Comparison of ENCODE assay signal across 26 mouse cellular contexts in genomic region chr17:79372973-79373372, GRCm38 (mm10). TPM values are rescaled to one million over a fixed set of nuclear protein-coding genes. Genes with fewer than 3 reads are reported as not detected.
A peak's percentile ranks its signal among the peaks of the same experiment; 100 is the strongest.
DNase-seq lines count a peak whose midpoint lies in the region; ATAC-seq and TF ChIP-seq lines count a peak whose summit lies in the region.
"Had no signal": no experiment of that assay in that cellular context is flagged by ENCODE, and none has a peak within 500 bp of the region (broad histone marks: within the 10 kb centered on the region; RNA-seq: fewer than 3 reads in every experiment).

No protein-coding gene starts in this region.

- no peaks in the 10 kb centered on the region for H3K27me3 ChIP-seq in heart, embryonic 15.5 days
- H3K27me3 ChIP-seq in heart, adult 2 months (ENCODE audit: control insufficient read depth, insufficient read depth, low read length): no peaks in the 10 kb centered on the region
- no peaks in the 10 kb centered on the region for H3K27me3 ChIP-seq in small intestine, adult 2 months (ENCODE audit: control insufficient read depth, insufficient read depth, low read length)
- H3K27me3 ChIP-seq: embryonic facial prominence, embryonic 12.5 days; forebrain, embryonic 12.5 days; kidney, embryonic 15.5 days; limb, embryonic 13.5 days; liver, embryonic 12.5 days; midbrain, embryonic 13.5 days had no signal

- peak overlapping the region; percentile 10; the same call in 1 of the 2 replicates for H3K27ac ChIP-seq in gastrocnemius, adult 2 months
- H3K27ac ChIP-seq in heart, embryonic 15.5 days: peak overlapping the region; percentile 22; the same call in 1 of the 2 replicates
- no peak overlapping the region for H3K27ac ChIP-seq in heart, adult 2 months
- 0 out of 2 replicates have a peak overlapping the region, but pooled peaks have one; percentile 15 for H3K27ac ChIP-seq in small intestine, adult 2 months (ENCODE audit: insufficient read depth, low read depth, low read length)
- H3K27ac ChIP-seq: embryonic facial prominence, embryonic 12.5 days; forebrain, embryonic 12.5 days; hindbrain, embryonic 10.5 days; kidney, embryonic 15.5 days; limb, embryonic 13.5 days; liver, embryonic 12.5 days; midbrain, embryonic 13.5 days had no signal

- H3K79me2 ChIP-seq in heart, adult 2 months (replicated peaks; ENCODE audit: control insufficient read depth, insufficient read depth, low read length): no peaks in the 10 kb centered on the region

- WGBS in heart, embryonic 15.5 days: 26% methylated on average over 5 of the region's 5 CpGs
- 28% methylated on average over 5 of the region's 5 CpGs for WGBS in heart, adult 2 months
- WGBS in small intestine, adult 2 months: 54% methylated on average over 5 of the region's 5 CpGs

- no peaks in the 10 kb centered on the region for H3K36me3 ChIP-seq in heart, embryonic 15.5 days
- no peaks in the 10 kb centered on the region for H3K36me3 ChIP-seq in heart, adult 2 months (ENCODE audit: control insufficient read depth, insufficient read depth, low read length)
- H3K36me3 ChIP-seq in small intestine, adult 2 months (ENCODE audit: control insufficient read depth, insufficient read depth, low read length): no peaks in the 10 kb centered on the region
- H3K36me3 ChIP-seq: embryonic facial prominence, embryonic 12.5 days; forebrain, embryonic 12.5 days; hindbrain, embryonic 10.5 days; kidney, embryonic 15.5 days; limb, embryonic 13.5 days; liver, embryonic 12.5 days; midbrain, embryonic 13.5 days had no signal

- DNase-seq in gastrocnemius, adult 2 months: no peak
- DNase-seq in gastrocnemius, postnatal 25 days: no peak
- DNase-seq in heart, adult 2 months: no peak
- DNase-seq in Muller cell, postnatal 12 days (ENCODE audit: inconsistent ontology term): peak; percentile 87
- DNase-seq in adrenal gland, adult 18-20 months (ENCODE audit: low spot score in 2 of 2): no peak
- DNase-seq: adrenal gland, postnatal 10 days; cerebellum, adult 2 months; cerebellum, postnatal 25 days; kidney, adult 11 months; kidney, postnatal 4 days; lung, adult 18-20 months; right cerebral cortex, postnatal 14 days; thymus, postnatal 25 days had no signal

- no peak for TF ChIP-seq CTCF in gastrocnemius, adult 2 months (IDR thresholded peaks at IDR 0.05)
- TF ChIP-seq CTCF in heart, adult 2 months (IDR thresholded peaks at IDR 0.05): no peak
- no peak for TF ChIP-seq CTCF in small intestine, adult 2 months (IDR thresholded peaks at IDR 0.05; ENCODE audit: extremely low read depth, insufficient read length, insufficient replicate concordance, low read depth, low read length)

- intact Hi-C loops in gastrocnemius, adult 2 months (cut with DNase I): no loop called here
- intact Hi-C loops in heart, adult 2 months (cut with DNase I): no loop called here

- TF ChIP-seq EP300 in heart, adult 2 months (IDR thresholded peaks at IDR 0.05; ENCODE audit: insufficient read depth, low read depth, low read length): no peak

- H3K4me3 ChIP-seq in gastrocnemius, adult 2 months: no peak overlapping the region
- no peak overlapping the region for H3K4me3 ChIP-seq in heart, embryonic 15.5 days
- no peak overlapping the region for H3K4me3 ChIP-seq in heart, adult 2 months
- no peak overlapping the region for H3K4me3 ChIP-seq in small intestine, adult 2 months (ENCODE audit: low read depth, low read length)
- H3K4me3 ChIP-seq: embryonic facial prominence, embryonic 12.5 days; erythroblast, embryonic 14.5 days; forebrain, embryonic 12.5 days; hindbrain, embryonic 10.5 days; kidney, embryonic 15.5 days; limb, embryonic 13.5 days; liver, embryonic 12.5 days; midbrain, embryonic 13.5 days had no signal

- ATAC-seq in heart, embryonic 15.5 days (replicated peaks; ENCODE audit: insufficient number of reproducible peaks, insufficient read depth, low FRiP score, low read depth): no peak
- ATAC-seq: activated CD4-positive, CD25-positive, alpha-beta regulatory T cell, adult 4 months; CD4-positive, CD25-positive, alpha-beta regulatory T cell, adult 4 months; hindbrain, embryonic 16.5 days; liver, embryonic 12.5 days; midbrain, embryonic 13.5 days had no signal

- no peaks in the 10 kb centered on the region for H3K9me3 ChIP-seq in heart, embryonic 15.5 days (replicated peaks)
- H3K9me3 ChIP-seq: embryonic facial prominence, embryonic 12.5 days; forebrain, embryonic 12.5 days; hindbrain, embryonic 10.5 days; kidney, embryonic 15.5 days; limb, embryonic 13.5 days; liver, embryonic 12.5 days; midbrain, embryonic 13.5 days had no signal

- no peak for TF ChIP-seq POLR2A in heart, adult 2 months (IDR thresholded peaks at IDR 0.05; ENCODE audit: insufficient read depth, low read depth, low read length)
- no peak for TF ChIP-seq POLR2A in small intestine, adult 2 months (IDR thresholded peaks at IDR 0.05; ENCODE audit: low read depth, low read length)

- peak overlapping the region; percentile 23 for H3K4me2 ChIP-seq in heart, embryonic 15.5 days
- H3K4me2 ChIP-seq: embryonic facial prominence, embryonic 12.5 days; forebrain, embryonic 12.5 days; kidney, embryonic 15.5 days; limb, embryonic 13.5 days; liver, embryonic 12.5 days; midbrain, embryonic 13.5 days had no signal

- peaks cover 11% of the 10 kb centered on the region for H3K4me1 ChIP-seq in heart, embryonic 15.5 days (replicated peaks)
- H3K4me1 ChIP-seq in heart, adult 2 months (ENCODE audit: control insufficient read depth, insufficient read depth, low read length): no peaks in the 10 kb centered on the region
- H3K4me1 ChIP-seq in small intestine, adult 2 months (ENCODE audit: control insufficient read depth, insufficient read depth, insufficient read length, low read length): no peaks in the 10 kb centered on the region
- H3K4me1 ChIP-seq: embryonic facial prominence, embryonic 12.5 days; forebrain, embryonic 12.5 days; hindbrain, embryonic 10.5 days; kidney, embryonic 15.5 days; liver, embryonic 12.5 days; midbrain, embryonic 13.5 days had no signal

- no peak overlapping the region for H3K9ac ChIP-seq in heart, embryonic 15.5 days
- no peak overlapping the region for H3K9ac ChIP-seq in heart, adult 2 months (ENCODE audit: low read depth, low read length)
- H3K9ac ChIP-seq: embryonic facial prominence, embryonic 12.5 days; forebrain, embryonic 12.5 days; kidney, embryonic 15.5 days; limb, embryonic 13.5 days; liver, embryonic 12.5 days; midbrain, embryonic 13.5 days had no signal

RNA-seq across cellular contexts. Expression of gene Cdc42ep3, which starts 18.1 kb away (rescaled TPM):
- 10 to 100 TPM; 38.0 to 47.7 TPM for total RNA-seq in gastrocnemius, adult 2 months (2021)
- total RNA-seq in gastrocnemius, postnatal 25 days (2021): 10 to 100 TPM; 25.4 to 27.8 TPM
- polyA plus RNA-seq in heart, embryonic 15.5 days (2015; fragmentation: Nextera tagmentation; extraction: Ambion mirVana): 74.4 and 80.9 TPM in 2 replicates
- total RNA-seq in heart, adult 2 months (2021): 10 to 100 TPM; 30.1 to 35.0 TPM
- polyA plus RNA-seq in heart, adult 2 months (2012; rRNA removed): 16.7 and 25.9 TPM in 2 replicates
- 4.4 and 5.0 TPM in 2 replicates for polyA plus RNA-seq in small intestine, adult 2 months (2012; rRNA removed)
- total RNA-seq in adrenal gland, adult 18-20 months (2021): 10 to 100 TPM in 1 of 2 experiments, 1 to 10 TPM in 1; 9.0 to 11.2 TPM
